Mouse (Mus musculus): ENCODE measurements around the gene 6330409D20Rik. TPM values are rescaled to one million over a fixed set of nuclear protein-coding genes. Genes with fewer than 3 reads are reported as not detected.

Gene 6330409D20Rik
- polyA plus RNA-seq, 1 experiment from 2014 or later = 2.8 TPM

DNA sequence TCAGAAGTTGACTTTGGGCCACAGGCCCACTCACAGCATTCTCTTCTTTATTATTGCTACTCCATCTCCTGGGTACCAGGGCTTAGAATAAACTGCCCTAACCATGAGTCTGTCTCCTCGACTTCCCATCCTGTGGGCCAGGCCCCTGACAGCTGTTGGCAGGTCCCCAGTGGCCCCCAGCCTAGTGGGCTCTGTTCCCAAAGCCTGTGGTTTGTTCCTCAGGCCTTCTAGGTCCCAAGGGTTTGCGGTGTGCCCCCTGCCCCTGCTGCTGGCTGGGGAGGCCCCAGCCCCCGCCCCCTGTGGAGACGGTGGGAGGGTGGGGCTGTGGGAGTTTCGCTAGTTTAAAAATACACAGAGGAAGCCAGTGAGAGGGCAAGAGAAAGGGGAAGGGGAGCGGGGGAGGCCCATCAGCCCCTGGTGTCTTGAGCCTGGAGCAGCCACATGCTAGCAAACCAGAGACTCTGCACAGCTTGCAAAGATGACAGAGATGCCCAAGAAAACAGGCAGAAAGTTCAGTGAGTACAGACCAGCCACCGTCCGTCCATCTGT lies 20.1 kb downstream of the 6330409D20Rik start, which contains the start of gene Sh2d3c:
Gene Sh2d3c, plus strand, starts transcription at position 375 of the 549 bp plus-strand sequence.
- H3K4me1 ChIP-seq = peaks cover 9% of the 10 kb centered on the region
- 59% methylated on average over 8 of the region's 8 CpGs for WGBS
- no peak within 1 kb of the TSS for H3K4me3 ChIP-seq
- no peak within 1 kb of the TSS for H3K27ac ChIP-seq (replicated peaks)
- no peak for ATAC-seq (ENCODE audit: low FRiP score, low read depth)
- H3K9ac ChIP-seq (replicated peaks) = 0 out of 2 replicates have a peak within 1 kb of the TSS, but pooled peaks have one; percentile 11
- no peak within 1 kb of the TSS for H3K4me2 ChIP-seq (replicated peaks)
- H3K36me3 ChIP-seq = no peaks in the 10 kb centered on the region
- H3K9me3 ChIP-seq = no peaks in the 10 kb centered on the region
- H3K27me3 ChIP-seq = peaks cover 4% of the 10 kb centered on the region; the same call in 1 of the 2 replicates

DNA sequence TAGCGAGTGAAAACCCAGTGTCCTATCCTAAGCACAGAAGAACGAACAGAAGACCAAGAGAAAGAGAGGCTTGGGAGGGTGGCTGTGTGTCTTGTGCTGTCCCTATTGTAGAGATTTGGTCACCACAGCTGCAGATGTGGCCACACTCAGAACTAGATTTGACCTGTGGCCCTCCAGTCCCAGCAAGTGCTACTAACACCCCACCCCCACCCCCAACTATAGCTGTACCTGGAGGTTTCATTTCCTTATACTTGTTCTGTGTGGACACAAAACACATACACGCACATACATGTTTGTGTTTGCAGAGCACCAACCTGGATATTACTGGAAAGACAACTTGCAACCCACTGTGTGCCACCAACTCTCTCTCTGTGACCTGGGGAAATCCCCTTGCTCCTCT lies 20.8 kb downstream of the 6330409D20Rik start:
- ATAC-seq (ENCODE audit: low FRiP score, low read depth) = no peak
- H3K4me1 ChIP-seq = peaks cover 9% of the 10 kb centered on the region
- WGBS = 94% methylated on average over 3 of the region's 3 CpGs
- H3K9ac ChIP-seq (replicated peaks) = no peak overlapping the region
- H3K36me3 ChIP-seq = no peaks in the 10 kb centered on the region
- no peak overlapping the region for H3K4me2 ChIP-seq (replicated peaks)
- H3K9me3 ChIP-seq = no peaks in the 10 kb centered on the region
- H3K4me3 ChIP-seq = no peak overlapping the region
- peaks cover 4% of the 10 kb centered on the region; the same call in 1 of the 2 replicates for H3K27me3 ChIP-seq
- no peak overlapping the region for H3K27ac ChIP-seq (replicated peaks)

DNA sequence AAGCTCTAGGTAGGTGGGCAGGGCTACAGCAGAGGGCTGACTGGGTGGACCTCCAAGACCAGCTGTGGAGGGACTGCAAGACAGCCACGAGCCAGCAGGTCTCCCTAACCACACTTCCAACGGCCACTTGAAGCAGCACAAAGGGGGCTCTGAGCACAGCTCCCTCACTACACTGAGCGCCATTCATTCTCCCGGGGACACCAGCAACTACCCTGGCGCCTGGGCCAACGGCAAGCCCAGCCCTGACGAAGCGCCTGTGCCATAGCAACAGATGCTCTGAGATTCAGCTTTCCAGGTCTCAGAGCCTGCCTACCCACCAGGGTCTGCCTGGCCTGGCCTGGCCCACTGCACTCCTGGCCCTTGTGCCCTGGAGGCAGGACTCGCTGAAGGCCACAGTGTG lies 22.1 kb downstream of the 6330409D20Rik start:
- Histone ChIP-seq H3K4me3 (no peak overlapping the region), H3K9ac (replicated peaks) (no peak overlapping the region), H3K4me2 (replicated peaks) (no peak overlapping the region), H3K27me3 (peaks cover 4% of the 10 kb centered on the region; the same call in 1 of the 2 replicates), H3K27ac (replicated peaks) (no peak overlapping the region), H3K36me3 (no peaks in the 10 kb centered on the region), H3K4me1 (peaks cover 14% of the 10 kb centered on the region), H3K9me3 (no peaks in the 10 kb centered on the region)
- WGBS = 48% methylated on average over 9 of the region's 9 CpGs
- ATAC-seq (ENCODE audit: low FRiP score, low read depth) = 0 out of 2 replicates have a peak, but pooled peaks have one; percentile 20

- Histone ChIP-seq H3K36me3 (peaks cover 7% of the 10 kb centered on the region), H3K4me2 (replicated peaks) (no peak overlapping the region), H3K27me3 (no peaks in the 10 kb centered on the region), H3K4me1 (peaks cover 22% of the 10 kb centered on the region), H3K27ac (replicated peaks) (no peak overlapping the region), H3K9ac (replicated peaks) (no peak overlapping the region), H3K9me3 (no peaks in the 10 kb centered on the region), H3K4me3 (no peak overlapping the region)
- 78% methylated on average over 4 of the region's 4 CpGs for WGBS
- no peak for ATAC-seq (ENCODE audit: low FRiP score, low read depth)
These were observed 25.8 kb downstream of the 6330409D20Rik start for GRCm38 (mm10) chr2:32714987-32715425.

DNA sequence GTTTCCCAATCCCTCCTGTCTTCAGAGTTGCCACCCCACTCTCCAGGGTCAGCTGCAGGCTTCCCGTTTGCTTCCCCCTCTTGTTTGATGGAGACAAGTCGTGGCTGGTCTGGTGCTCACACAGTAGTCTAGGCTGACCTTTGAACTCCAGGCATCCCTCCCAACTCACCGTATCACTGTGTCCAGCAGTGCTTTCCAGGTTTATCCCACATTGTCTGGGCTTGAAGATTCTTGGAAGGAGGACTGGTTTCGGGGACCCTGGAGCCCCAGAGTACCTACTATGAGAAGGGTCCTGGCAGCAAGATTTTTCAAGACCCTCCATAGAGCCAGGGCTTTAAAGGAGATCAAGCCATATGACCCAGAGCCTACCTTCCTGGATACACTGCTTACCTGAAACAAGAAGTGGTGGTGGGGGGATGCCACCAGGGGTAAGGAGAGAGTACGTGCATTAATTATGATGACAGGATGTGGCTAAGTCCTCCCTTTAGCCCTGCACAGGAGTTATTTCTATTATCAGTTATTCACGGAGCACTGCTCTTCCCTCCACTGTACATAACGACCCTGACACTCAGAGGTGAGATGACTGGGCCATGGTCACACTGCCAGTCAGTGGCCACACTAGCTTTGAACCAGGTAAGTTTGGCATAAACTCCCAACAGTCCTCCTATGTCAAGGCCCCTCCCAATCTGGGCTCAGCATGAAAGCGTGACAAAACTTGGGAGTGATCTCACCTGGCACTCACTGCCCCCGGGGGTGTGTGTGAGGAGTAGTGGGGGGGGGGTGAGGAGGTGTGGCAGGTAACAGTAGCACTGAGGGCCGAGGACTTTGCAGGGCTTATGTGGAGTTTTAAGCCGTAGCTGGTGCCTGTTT lies 26.5 kb downstream of the 6330409D20Rik start:
- peaks cover 22% of the 10 kb centered on the region for H3K4me1 ChIP-seq
- peak overlapping the region; percentile 51; the same call in 1 of the 2 replicates for H3K9ac ChIP-seq (replicated peaks)
- no peak for ATAC-seq (ENCODE audit: low FRiP score, low read depth)
- no peak overlapping the region for H3K4me3 ChIP-seq
- 65% methylated on average over 11 of the region's 11 CpGs for WGBS
- H3K27ac ChIP-seq (replicated peaks) = peak overlapping the region; percentile 98
- H3K27me3 ChIP-seq = no peaks in the 10 kb centered on the region
- H3K36me3 ChIP-seq = peaks cover 13% of the 10 kb centered on the region
- H3K4me2 ChIP-seq (replicated peaks) = peak overlapping the region; percentile 99
- H3K9me3 ChIP-seq = no peaks in the 10 kb centered on the region

DNA sequence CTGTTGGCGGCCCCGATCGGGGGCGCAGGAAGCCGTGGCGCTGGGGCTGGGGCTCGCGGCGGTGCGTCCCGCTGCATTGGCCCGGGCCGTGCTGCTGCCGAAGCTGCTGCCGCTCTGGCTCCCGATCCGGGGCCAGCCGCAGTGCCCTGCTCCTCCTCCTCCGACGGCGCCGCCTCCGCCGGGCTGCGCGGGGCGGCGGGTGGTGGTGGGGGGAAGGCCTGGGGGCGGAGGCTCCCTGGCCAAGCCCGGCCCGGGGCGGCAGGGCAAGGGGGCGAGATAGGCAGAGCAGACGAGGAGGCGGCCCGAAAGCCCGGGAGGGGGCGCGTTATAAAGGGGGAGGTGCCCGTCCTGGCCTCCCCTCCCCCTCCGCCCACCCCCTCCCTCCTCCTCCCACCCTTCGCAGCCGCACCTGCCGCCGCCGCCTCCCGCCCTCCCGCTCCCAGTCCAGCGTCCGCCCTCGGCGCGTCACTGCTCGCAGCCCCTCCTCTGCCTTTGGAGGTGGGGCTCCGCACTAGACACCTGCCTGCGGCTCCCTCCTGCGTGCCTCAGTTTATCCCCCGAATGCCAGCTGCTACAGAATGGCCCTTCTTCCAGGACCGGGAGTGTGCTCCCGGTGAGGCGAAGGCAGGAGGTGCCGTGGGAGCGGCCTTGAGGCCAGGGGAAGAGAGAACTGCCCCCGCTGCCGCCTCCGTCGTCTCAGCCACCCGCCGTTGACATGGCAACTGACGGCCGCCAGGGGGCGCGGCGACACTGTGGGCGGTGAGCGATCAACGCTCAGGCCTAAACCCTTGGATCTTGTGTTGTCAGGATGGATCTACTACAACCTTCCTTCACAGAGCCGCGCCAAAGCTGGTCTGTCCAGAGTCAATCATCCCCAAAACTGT lies 27.6 kb downstream of the 6330409D20Rik start, which contains the start of gene Cdk9:
Gene Cdk9, minus strand, starts transcription at position 143 of the 884 bp plus-strand sequence.
- WGBS = under 1% methylated on average over 61 of the region's 79 CpGs
- Histone ChIP-seq H3K4me1 (peaks cover 17% of the 10 kb centered on the region), H3K9me3 (no peaks in the 10 kb centered on the region), H3K9ac (replicated peaks) (peak within 1 kb of the TSS; percentile 84), H3K4me3 (peak within 1 kb of the TSS; percentile 95), H3K27ac (replicated peaks) (peak within 1 kb of the TSS; percentile 98), H3K4me2 (replicated peaks) (peak within 1 kb of the TSS; percentile 99), H3K36me3 (peaks cover 25% of the 10 kb centered on the region), H3K27me3 (no peaks in the 10 kb centered on the region)
- peak; percentile 84 for ATAC-seq (ENCODE audit: low FRiP score, low read depth)

DNA sequence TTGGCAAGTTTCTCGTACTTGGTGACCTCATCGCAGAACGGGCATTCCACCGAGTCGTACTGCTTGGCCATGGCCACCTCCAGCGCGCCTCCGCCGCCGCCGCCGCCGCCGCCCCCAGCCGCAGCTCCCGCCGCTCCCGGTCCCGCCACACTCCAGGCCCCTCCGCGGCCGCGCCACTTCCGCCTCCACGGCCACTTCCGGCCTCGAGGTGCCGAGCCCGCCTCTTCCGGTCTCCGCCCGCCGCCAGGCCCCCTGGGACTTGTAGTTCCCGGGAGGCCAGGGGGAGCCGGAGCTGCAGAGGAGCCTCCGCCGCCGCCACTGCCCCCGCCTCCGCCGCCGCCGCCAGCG lies 28.3 kb downstream of the 6330409D20Rik start:
- ATAC-seq (ENCODE audit: low FRiP score, low read depth) = peak; percentile 85
- H3K4me3 ChIP-seq = peak overlapping the region; percentile 95
- no peaks in the 10 kb centered on the region for H3K27me3 ChIP-seq
- peak overlapping the region; percentile 99 for H3K4me2 ChIP-seq (replicated peaks)
- H3K27ac ChIP-seq (replicated peaks) = peak overlapping the region; percentile 98
- H3K4me1 ChIP-seq = peaks cover 17% of the 10 kb centered on the region
- 0% methylated on average over 27 of the region's 44 CpGs for WGBS
- H3K36me3 ChIP-seq = peaks cover 31% of the 10 kb centered on the region
- H3K9ac ChIP-seq (replicated peaks) = peak overlapping the region; percentile 84
- H3K9me3 ChIP-seq = no peaks in the 10 kb centered on the region

GRCm38 (mm10) chr2:32712108-32712551 lies 28.7 kb downstream of the 6330409D20Rik start:
- Histone ChIP-seq H3K4me1 (peaks cover 17% of the 10 kb centered on the region), H3K36me3 (peaks cover 36% of the 10 kb centered on the region), H3K4me2 (replicated peaks) (peak overlapping the region; percentile 99), H3K27ac (replicated peaks) (peak overlapping the region; percentile 98), H3K9ac (replicated peaks) (peak overlapping the region; percentile 84), H3K9me3 (no peaks in the 10 kb centered on the region), H3K4me3 (peak overlapping the region; percentile 95), H3K27me3 (no peaks in the 10 kb centered on the region)
- WGBS = under 1% methylated on average over 41 of the region's 41 CpGs
- peak; percentile 38 for ATAC-seq (ENCODE audit: low FRiP score, low read depth)

DNA sequence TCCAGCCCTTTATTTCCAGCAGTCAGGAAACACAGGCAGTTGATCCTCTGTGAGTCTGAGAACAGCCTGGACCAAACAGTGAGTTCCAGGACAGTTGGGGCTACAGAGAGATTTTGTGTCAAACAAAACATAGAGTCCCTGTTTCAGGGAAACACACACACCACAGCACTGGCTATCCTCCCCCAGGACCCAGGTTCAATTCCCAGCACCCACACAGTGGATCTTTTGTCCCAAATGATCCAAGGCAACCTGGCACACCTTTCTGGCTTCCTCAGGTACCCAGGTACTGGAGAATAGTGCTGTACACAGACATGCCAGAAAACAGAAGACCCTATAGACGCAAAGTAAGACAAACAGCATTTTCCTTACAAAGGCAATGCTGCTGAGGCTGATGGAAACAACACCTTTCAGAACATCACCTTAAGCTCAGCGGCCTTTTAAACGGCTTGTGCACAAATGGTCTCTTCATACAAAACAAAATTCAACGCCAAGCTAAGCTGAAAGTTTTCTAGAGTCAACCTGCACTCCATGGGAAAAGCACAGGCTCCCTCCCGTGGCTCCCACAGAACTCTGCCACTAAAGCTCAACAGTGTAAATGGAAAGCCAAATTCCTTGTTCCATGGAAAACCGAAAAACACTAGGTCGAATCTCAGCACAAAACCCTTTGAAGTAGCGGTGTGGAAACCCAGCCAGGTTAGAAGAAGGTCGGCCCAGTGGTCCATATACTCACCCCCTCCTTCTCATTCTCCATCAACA lies 29.3 kb downstream of the 6330409D20Rik start:
- Histone ChIP-seq H3K9ac (replicated peaks) (peak overlapping the region; percentile 84), H3K27me3 (no peaks in the 10 kb centered on the region), H3K27ac (replicated peaks) (peak overlapping the region; percentile 98; the same call in 1 of the 2 replicates), H3K9me3 (no peaks in the 10 kb centered on the region), H3K4me3 (peak overlapping the region; percentile 95), H3K4me2 (replicated peaks) (peak overlapping the region; percentile 99), H3K36me3 (peaks cover 42% of the 10 kb centered on the region), H3K4me1 (peaks cover 17% of the 10 kb centered on the region)
- WGBS = 33% methylated on average over 9 of the region's 9 CpGs
- ATAC-seq (ENCODE audit: low FRiP score, low read depth) = no peak

DNA sequence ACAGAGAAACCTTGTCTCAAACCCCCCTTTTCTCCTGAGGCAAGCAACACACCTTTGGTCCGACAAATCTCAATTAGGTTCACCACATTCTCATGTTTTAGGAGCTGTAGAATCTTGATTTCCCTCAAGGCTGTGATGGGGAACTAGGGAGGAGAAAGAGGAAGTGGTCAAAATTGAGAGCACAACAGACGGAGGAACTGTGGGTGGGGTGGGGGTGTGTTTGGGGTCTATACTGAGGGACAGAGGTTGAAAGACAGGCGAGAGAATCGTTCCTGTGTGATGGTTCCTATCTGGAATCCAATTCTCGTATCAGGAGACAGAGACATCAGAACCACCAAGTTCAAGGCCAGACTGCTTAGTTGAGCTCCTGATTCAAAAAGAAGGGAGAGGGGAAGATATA lies 30.4 kb downstream of the 6330409D20Rik start:
- ATAC-seq (ENCODE audit: low FRiP score, low read depth) = no peak
- Histone ChIP-seq H3K4me1 (peaks cover 17% of the 10 kb centered on the region), H3K9ac (replicated peaks) (no peak overlapping the region), H3K27ac (replicated peaks) (no peak overlapping the region), H3K9me3 (no peaks in the 10 kb centered on the region), H3K27me3 (no peaks in the 10 kb centered on the region), H3K4me3 (no peak overlapping the region), H3K4me2 (replicated peaks) (no peak overlapping the region), H3K36me3 (peaks cover 53% of the 10 kb centered on the region)
- WGBS = 86% methylated on average over 5 of the region's 5 CpGs
